Mouse (Mus musculus) G1E (cell line): ENCODE results near the gene Magi2.

Experiments used
- CTCF ChIP-seq: IDR thresholded peaks from 2 replicates; pipeline ENCODE4 v1.5.1; 2012; ENCODE audit warnings: low read depth, low read length, inconsistent platforms, mixed read lengths
- GATA1 ChIP-seq: IDR thresholded peaks from 2 replicates; pipeline ENCODE4 v1.6.1; 2012; ENCODE audit warnings: borderline replicate concordance, low read length, inconsistent platforms, mixed read lengths
- POLR2AphosphoS5 ChIP-seq: IDR thresholded peaks from 2 replicates; pipeline ENCODE4 v1.6.1; 2012; ENCODE audit warnings: low read depth, low read length, inconsistent platforms; ENCODE audit not compliant: insufficient replicate concordance
- TAL1 ChIP-seq: conservative IDR thresholded peaks from 2 replicates; pipeline ENCODE4 v1.6.1; 2012; ENCODE audit warnings: low read depth, low read length, inconsistent platforms, mixed read lengths

GRCm38 (mm10) chr5:20521639-20522038 lies 1294.8 kb downstream of the Magi2 start:
- TF ChIP-seq CTCF (no peak), GATA1 (no peak), POLR2AphosphoS5 (no peak), TAL1 (no peak)
